Mouse (Mus musculus): Measurements from ENCODE around the gene Ppm1g.

- TF ChIP-seq CTCF (conservative IDR thresholded peaks at IDR 0.05; ENCODE audit: low read length) (no peak), POU5F1 (IDR thresholded peaks at IDR 0.05; ENCODE audit: borderline replicate concordance, low read length) (no peak)
Observed at GRCm38 (mm10) chr5:31196207-31196606, 24.3 kb downstream of the Ppm1g start.
